Mouse (Mus musculus) heart, adult 2 months (tissue): Measurements from ENCODE around the gene Dolk.

ENCODE experiments used
- CTCF ChIP-seq: fragments of 200-600 bp; IDR thresholded peaks from 2 replicates; pipeline ENCODE4 v1.8.1; 2022; ENCODE audit warnings: antibody characterized with exemption, mild to moderate bottlenecking, moderate library complexity
- EP300 ChIP-seq: fragments of 200-500 bp; IDR thresholded peaks from 2 replicates; pipeline ENCODE4 v1.6.1; 2011; ENCODE audit warnings: low read depth, low read length, control low read depth; ENCODE audit not compliant: insufficient read depth
- POLR2A ChIP-seq: fragments of 200-500 bp; IDR thresholded peaks from 2 replicates; pipeline ENCODE4 v1.6.1; 2011; ENCODE audit warnings: mild to moderate bottlenecking, low read depth, low read length, control low read depth; ENCODE audit not compliant: insufficient read depth

DNA sequence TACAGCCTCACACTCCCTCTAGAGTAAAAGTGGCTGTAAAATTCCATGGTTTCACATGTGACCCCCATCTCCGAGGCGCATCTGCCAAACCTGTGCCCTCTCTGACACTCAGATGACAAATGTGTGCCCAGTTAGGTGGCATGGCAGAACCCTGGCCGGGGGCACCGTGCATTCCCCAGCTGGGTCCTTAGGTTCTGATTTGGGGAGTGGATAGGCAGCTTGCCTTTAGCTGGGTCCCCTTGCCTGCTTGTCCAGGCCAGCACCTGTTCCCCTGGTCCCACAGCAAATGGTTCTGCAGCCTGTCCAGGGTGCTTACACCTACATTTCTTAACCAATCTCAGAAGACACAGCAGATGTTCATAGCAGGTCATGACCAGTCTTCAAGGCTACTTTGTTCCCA is 42.7 kb downstream of the Dolk start:
- TF ChIP-seq POLR2A (no peak), CTCF (no peak), EP300 (no peak)
